ENCODE assay signal across 21 mouse cellular contexts in the genomic region with DNA sequence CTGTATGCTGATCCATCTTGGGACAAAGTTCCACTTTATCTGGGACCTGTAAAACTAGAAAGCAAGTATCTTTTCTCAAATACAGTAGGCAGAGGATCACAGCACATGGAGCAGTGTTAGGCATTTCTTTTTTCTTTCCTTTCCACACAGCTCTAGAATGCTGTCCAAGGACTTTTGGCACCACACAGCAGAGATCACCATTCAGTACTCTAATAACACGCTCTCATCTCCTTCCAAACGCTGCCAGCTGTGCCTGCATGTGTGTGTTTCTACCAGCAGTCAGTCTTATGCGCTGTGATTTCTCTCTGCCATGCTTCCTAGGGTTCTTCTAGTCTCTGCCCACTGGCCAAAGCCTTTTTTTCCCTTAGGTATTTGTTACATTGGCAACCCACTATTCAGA. TPM values are rescaled to one million over a fixed set of nuclear protein-coding genes. Genes with fewer than 3 reads are reported as not detected.
A peak's percentile ranks its signal among the peaks of the same experiment; 100 is the strongest.
DNase-seq lines count a peak whose midpoint lies in the region; TF ChIP-seq lines count a peak whose summit lies in the region.
"Had no signal": no experiment of that assay in that cellular context is flagged by ENCODE, and none has a peak within 500 bp of the region (broad histone marks: within the 10 kb centered on the region; RNA-seq: fewer than 3 reads in every experiment).

No protein-coding gene starts in this region.

- no peak overlapping the region for H3K4me3 ChIP-seq in layer of hippocampus, adult 2 months
- H3K4me3 ChIP-seq: embryonic facial prominence, embryonic 10.5 days; heart, embryonic 13.5 days; limb, embryonic 13.5 days; liver, embryonic 12.5 days; midbrain, embryonic 12.5 days; neural tube, embryonic 13.5 days had no signal

- DNase-seq in adrenal gland, postnatal 14 days = peak; percentile 23
- DNase-seq in adrenal gland, adult 18-20 months (ENCODE audit: low spot score in 2 of 2) = no peak
- DNase-seq in gastrocnemius, postnatal 14 days = peak; percentile 14
- no peak for DNase-seq in gastrocnemius, postnatal 25 days
- DNase-seq in layer of hippocampus, adult 2 months (ENCODE audit: low spot score in 2 of 2) = no peak
- no peak for DNase-seq in layer of hippocampus, postnatal 14 days (ENCODE audit: low spot score in 2 of 2)
- DNase-seq in brain, adult 2 months (ENCODE audit: low read depth, low spot score) = peak; percentile 27
- DNase-seq: cerebellum, adult 11-12 months; kidney, adult 8-10 months; kidney, postnatal 10 days; layer of hippocampus, postnatal 36 days; lung, adult 2 months; lung, postnatal 14 days; thymus, postnatal 14 days had no signal

- intact Hi-C loops in gastrocnemius, postnatal 14 days (cut with DNase I; ENCODE audit: low total_unique reads) = no loop called here

- TF ChIP-seq CTCF in layer of hippocampus, adult 2 months (conservative IDR thresholded peaks at IDR 0.05) = no peak

- peak overlapping the region; percentile 52 for H3K27ac ChIP-seq in layer of hippocampus, adult 2 months
- H3K27ac ChIP-seq: embryonic facial prominence, embryonic 10.5 days; heart, embryonic 13.5 days; hindbrain, embryonic 14.5 days; limb, embryonic 13.5 days; liver, embryonic 12.5 days; midbrain, embryonic 12.5 days; neural tube, embryonic 13.5 days had no signal

RNA-seq across cellular contexts. Expression of a gene that starts 28.3 kb away (rescaled TPM):
- total RNA-seq in adrenal gland, postnatal 14 days (2021) = 105 and 109 TPM in 2 replicates
- 100 to 1,000 TPM; 108 to 119 TPM for total RNA-seq in adrenal gland, adult 18-20 months (2021)
- 10 to 100 TPM; 47.7 to 49.8 TPM for total RNA-seq in gastrocnemius, postnatal 14 days (2021)
- total RNA-seq in gastrocnemius, postnatal 25 days (2021) = 10 to 100 TPM; 28.7 to 35.1 TPM
- total RNA-seq in layer of hippocampus, adult 2 months (2021) = 100 to 1,000 TPM; 290 to 297 TPM
- total RNA-seq in layer of hippocampus, postnatal 14 days (2021) = 100 to 1,000 TPM; 323 to 344 TPM

Comparison
In these comparisons a context has a peak if more than half of its experiments do, and no peak if none do; other contexts are left out.
1. DNase-seq: peak in adrenal gland, postnatal 14 days (single experiment), gastrocnemius, postnatal 14 days (single experiment) and brain, adult 2 months (single experiment); none in adrenal gland, adult 18-20 months (0 of 2), gastrocnemius, postnatal 25 days (single experiment), layer of hippocampus, adult 2 months (0 of 2) and layer of hippocampus, postnatal 14 days (0 of 2).